Mouse (Mus musculus) gastrocnemius, adult 18-20 months (tissue): ENCODE data around the gene Bcar1. TPM values are rescaled to one million over a fixed set of nuclear protein-coding genes. Genes with fewer than 3 reads are reported as not detected.

ENCODE experiments used
- DNase-seq: peaks from one replicate; pipeline ENCODE4 v3.0.0; 2021; ENCODE audit warnings: low spot score
- total RNA-seq, 2 experiments: library from RNA; stranded (reverse); gene quantifications; 2 replicates each; pipeline ENCODE4 v1.2.3; 2021

Gene Bcar1
- total RNA-seq, 2 experiments from 2014 or later: 10.6 to 10.8 TPM

GRCm38 (mm10) chr8:111716603-111717487, 26.8 kb downstream of the Bcar1 start:
- DNase-seq: peak; percentile 93

GRCm38 (mm10) chr8:111715514-111715913, 28.1 kb downstream of the Bcar1 start:
- DNase-seq: no peak

- DNase-seq: no peak
These were observed 29.3 kb downstream of the Bcar1 start for GRCm38 (mm10) chr8:111714295-111714694.

- DNase-seq: no peak
These were observed 29.8 kb downstream of the Bcar1 start for GRCm38 (mm10) chr8:111713817-111714216.

- no peak for DNase-seq
These were observed 30.3 kb downstream of the Bcar1 start for GRCm38 (mm10) chr8:111713291-111713690.

- DNase-seq: peak; percentile 76
These were observed 31.0 kb downstream of the Bcar1 start for GRCm38 (mm10) chr8:111712588-111712987.

- DNase-seq: no peak
These were observed 31.5 kb downstream of the Bcar1 start for GRCm38 (mm10) chr8:111712135-111712534.

GRCm38 (mm10) chr8:111710777-111711485, 32.7 kb downstream of the Bcar1 start:
- no peak for DNase-seq

- no peak for DNase-seq
These were observed 34.4 kb downstream of the Bcar1 start for GRCm38 (mm10) chr8:111709223-111709622.

- no peak for DNase-seq
These were observed 35.3 kb downstream of the Bcar1 start for GRCm38 (mm10) chr8:111708265-111708664.

GRCm38 (mm10) chr8:111705699-111706098, 37.9 kb downstream of the Bcar1 start:
- DNase-seq: no peak

- DNase-seq: no peak
These were observed 38.4 kb downstream of the Bcar1 start for GRCm38 (mm10) chr8:111705222-111705621.

- DNase-seq: no peak
These were observed 39.0 kb downstream of the Bcar1 start for GRCm38 (mm10) chr8:111704585-111704984.

- DNase-seq: no peak
These were observed 42.2 kb downstream of the Bcar1 start for GRCm38 (mm10) chr8:111701380-111701779.

- no peak for DNase-seq
These were observed 42.9 kb downstream of the Bcar1 start for GRCm38 (mm10) chr8:111700740-111701139.

GRCm38 (mm10) chr8:111700201-111700600, 43.4 kb downstream of the Bcar1 start:
- no peak for DNase-seq

GRCm38 (mm10) chr8:111699035-111699434, 44.6 kb downstream of the Bcar1 start:
- DNase-seq: no peak

- no peak for DNase-seq
These were observed 46.0 kb downstream of the Bcar1 start for GRCm38 (mm10) chr8:111697655-111698054.

- DNase-seq: no peak
These were observed 48.2 kb downstream of the Bcar1 start for GRCm38 (mm10) chr8:111695441-111695840.

- DNase-seq: no peak
These were observed 50.3 kb downstream of the Bcar1 start for GRCm38 (mm10) chr8:111693261-111693741.

- DNase-seq: no peak
These were observed 52.6 kb downstream of the Bcar1 start, which contains the start of gene Ctrb1 for GRCm38 (mm10) chr8:111690960-111691445. Gene Ctrb1 (minus strand): TSS chr8:111691010.

- no peak for DNase-seq
These were observed 56.7 kb downstream of the Bcar1 start for GRCm38 (mm10) chr8:111686881-111687280.
